Mouse (Mus musculus): ENCODE measurements around the gene Fbxo33.

The Fbxo33 gene

DNA sequence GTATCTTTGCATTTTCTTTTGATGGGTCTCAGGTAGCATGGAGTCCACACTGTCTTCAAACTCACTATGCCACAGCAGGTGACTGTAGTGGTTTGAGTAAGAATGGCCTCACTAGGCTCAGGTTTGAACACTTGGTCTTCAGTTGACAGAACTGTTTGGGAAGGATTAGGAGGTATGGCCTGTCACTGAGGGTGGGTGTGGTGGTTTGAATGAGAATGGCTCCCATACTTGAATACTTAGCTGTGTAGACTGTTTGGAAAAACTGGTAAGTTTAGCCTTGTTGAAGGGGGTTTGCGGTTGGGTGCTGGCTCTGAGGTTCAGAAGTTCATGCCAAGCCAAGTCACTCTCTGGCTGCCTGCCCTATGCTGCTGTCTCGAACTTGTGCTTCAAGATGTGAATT, 20.2 kb downstream of the Fbxo33 start:
- ATAC-seq (ENCODE audit: insufficient number of reproducible peaks, low FRiP score, low TSS enrichment) = no peak

DNA sequence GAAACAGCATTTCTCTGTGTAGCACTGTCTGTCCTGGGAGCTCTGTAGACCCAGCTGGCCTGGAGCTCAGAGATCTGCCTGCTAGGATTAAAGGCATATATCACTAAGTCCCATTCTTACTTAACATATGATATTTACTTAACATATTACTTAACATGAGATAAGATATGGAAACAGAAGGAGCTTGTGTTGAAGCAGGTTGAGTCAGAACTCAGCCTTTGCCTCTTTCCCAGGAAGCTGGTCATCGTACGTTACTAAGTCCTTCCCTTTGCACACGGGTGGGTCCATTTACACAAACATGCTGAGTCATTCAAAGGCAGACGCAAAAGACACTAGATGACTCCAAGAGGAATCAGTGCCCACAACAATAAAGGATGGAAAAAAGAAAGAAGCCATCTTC, 20.8 kb downstream of the Fbxo33 start:
- ATAC-seq (ENCODE audit: insufficient number of reproducible peaks, low FRiP score, low TSS enrichment) = no peak

DNA sequence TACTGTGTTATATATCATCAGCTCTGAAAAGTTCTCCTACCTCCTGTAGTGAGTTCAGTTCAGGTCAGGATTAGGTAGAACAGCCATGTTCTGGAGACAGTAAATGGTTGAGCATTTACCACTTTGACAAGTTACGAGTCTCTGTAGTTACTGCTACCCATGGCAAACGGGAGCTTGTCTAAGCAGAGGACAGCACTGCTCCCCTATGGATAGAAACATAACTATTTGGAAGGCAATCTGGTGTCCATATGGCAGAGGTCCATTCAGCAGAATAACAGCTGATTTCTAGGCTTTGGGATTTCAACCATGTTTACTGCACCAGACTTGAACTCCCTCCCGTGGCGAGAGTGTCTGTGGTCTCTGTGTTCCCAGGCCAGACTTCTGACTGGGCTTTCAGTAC, 23.6 kb downstream of the Fbxo33 start:
- peak; percentile 84 for ATAC-seq (ENCODE audit: insufficient number of reproducible peaks, low FRiP score, low TSS enrichment)

DNA sequence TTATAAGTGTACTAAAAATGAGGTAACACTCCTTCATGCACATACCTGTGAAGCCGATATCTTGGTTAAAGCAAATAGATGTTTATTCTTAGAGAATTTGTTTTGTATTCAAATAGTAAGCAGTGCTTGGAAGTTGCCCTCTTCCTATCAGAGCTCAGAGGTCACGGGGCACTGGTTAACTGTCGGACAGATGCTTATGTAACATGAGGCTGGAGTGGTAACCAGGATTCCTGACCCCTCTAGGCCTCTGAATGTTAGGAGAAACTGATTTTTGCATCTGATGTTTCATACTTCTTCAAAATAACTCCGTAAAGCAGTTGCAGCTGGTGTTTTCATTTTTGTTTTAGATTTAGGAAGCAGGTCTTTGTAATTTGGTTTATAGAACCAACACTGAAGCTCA, 24.5 kb downstream of the Fbxo33 start:
- ATAC-seq (ENCODE audit: insufficient number of reproducible peaks, low FRiP score, low TSS enrichment) = no peak

DNA sequence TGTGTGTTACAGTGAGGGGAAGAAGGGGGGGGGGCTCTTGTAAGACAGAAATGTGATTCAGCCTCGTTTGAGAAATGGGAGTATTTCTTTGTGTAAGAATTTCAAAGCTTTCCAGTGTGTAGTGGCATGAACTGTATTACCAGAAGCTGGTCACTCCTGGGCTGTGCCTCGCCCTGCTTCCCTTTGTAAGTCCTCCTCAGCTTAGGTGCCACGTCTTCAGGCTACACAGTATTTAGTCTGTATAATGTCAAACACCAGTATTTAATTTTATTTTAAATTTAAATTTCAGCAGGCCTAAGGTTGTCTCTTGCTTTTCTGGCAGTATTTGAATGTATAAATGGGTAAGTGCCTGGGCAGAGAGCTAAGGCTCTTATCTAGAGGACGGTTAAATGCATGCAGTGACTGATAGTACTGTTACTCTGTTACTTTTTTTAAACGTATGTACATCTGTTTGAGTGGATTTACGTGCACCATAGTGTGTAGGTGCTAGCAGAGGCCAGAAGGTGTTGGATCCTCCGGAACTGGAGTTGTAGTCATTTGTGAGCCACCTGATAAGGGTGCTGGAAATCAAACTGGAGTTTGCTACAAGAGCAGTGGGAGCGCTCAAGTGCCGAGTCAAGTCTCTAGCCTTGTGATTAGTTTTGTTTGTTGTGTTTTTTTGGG, 25.1 kb downstream of the Fbxo33 start:
- ATAC-seq (ENCODE audit: insufficient number of reproducible peaks, low FRiP score, low TSS enrichment) = no peak

DNA sequence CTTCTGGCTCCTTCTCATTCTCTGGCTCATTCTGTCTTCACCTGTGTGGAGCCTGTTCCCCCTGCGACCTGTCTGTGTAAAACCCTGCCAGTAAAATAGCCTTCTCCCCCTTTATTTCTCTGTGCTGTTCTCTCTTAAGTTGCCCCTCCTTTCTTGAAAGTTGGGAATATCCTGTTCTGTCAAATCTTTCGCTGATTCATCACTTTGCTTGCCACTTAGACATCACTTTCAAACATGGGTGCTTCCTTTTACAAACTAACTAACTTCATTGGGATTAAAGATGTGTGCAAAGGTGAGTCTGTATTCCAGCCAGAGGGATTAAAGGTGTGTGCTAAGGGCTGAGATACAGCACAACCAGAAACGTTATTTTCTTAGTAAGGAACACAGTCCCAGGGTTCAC, 25.9 kb downstream of the Fbxo33 start:
- ATAC-seq (ENCODE audit: insufficient number of reproducible peaks, low FRiP score, low TSS enrichment) = no peak

DNA sequence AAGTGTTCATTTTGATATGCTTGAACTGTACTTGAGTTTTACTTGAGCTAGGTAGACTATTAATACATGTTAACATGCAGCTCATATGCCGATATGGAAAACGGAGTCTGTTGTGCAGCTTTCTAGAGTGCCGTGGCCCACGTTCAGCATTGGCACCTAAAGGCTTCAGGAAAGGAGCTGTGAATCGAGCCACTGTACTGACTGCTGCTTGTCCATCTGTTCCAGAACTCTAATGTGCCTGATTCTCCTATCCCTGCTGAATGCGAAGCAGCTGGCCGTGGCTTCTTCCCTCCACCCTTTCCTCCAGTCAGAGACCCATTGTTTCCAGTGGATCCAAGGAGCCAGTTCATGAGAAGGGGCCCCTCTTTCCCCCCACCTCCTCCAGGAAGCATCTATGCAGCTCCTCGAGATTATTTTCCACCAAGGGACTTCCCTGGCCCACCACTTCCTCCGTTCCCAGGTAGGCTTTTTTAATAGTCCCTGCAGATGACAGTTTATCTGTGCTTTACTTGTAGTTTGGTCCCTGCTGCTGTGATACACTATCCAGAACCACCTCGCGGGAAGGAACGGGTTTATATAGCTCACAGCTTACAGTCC, 31.3 kb downstream of the Fbxo33 start:
- ATAC-seq (ENCODE audit: insufficient number of reproducible peaks, low FRiP score, low TSS enrichment) = no peak

DNA sequence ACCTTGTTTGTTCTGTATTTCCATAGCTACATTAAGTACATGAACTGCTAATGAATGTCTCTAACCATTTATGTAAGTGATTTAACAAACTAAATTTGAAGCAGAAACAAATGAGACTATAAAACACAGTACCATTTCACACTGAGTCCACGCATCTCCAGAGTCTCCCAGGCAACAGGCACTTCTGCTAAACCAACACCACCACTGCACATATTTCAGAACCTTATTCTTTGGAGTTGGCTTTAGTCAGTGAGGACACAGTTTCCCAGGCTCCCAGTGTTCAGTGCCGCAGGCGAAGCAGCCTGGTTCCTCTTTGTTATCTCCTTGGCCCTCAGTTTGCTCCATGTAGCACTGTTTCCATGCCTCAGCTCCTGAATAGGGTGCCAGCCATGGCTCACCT, 41.7 kb downstream of the Fbxo33 start:
- no peak for ATAC-seq (ENCODE audit: insufficient number of reproducible peaks, low FRiP score, low TSS enrichment)

DNA sequence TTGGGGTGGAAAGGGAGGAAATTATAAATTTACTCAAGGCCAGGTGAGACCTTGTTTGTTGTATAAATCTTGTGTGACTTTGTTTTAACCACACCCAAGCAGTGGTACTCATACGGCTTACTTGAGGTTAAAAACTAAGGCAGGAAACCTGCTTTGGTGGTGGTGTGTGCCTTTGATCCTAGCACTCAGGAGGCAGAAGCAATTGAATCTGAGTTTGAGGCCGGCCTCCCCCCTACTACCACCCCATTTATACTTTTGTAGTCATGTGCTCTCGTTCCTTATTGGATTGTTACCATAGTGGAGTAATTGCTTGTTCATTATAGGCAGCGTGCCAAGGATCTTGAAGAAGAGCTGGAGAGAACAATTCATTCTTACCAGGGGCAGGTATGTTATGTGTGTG, 49.6 kb downstream of the Fbxo33 start:
- no peak for ATAC-seq (ENCODE audit: insufficient number of reproducible peaks, low FRiP score, low TSS enrichment)

DNA sequence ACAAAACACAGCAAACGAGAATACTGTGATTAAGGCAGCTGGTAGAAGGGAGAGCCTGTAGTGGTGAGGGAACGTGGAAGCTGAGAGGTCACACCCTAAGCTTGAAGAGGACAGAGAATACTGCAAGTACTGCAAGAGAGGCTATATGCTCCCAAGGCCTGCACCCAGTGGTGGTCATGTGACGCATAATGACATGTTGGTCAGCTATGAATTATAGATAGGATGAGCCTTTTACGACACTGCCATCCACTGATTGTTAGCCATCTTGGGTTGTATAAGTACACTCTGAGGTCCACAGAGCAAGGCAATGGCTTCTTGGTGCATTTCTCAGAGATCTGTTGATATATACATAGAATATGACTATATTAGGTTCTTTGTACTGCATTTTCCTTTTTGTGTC, 53.0 kb downstream of the Fbxo33 start:
- ATAC-seq (ENCODE audit: insufficient number of reproducible peaks, low FRiP score, low TSS enrichment) = no peak

DNA sequence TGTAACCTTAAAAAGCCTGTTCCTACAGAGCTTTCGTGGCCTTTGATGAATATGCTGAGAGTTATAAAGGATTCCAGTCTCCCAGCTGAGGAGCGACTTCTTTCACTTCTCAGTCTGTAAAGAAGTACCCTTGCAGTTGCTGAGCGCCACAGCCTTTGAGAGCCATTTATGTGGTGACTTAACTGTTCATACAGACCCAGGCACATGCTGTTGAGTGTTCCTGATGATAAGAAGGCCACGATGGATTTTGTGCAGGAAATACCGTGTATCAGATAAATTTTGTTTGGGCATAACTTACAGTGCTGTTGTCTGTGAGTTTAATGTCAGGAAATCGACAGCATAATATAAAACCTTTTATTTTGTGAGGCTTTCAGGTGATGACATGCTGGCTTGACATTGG, 55.0 kb downstream of the Fbxo33 start:
- ATAC-seq (ENCODE audit: insufficient number of reproducible peaks, low FRiP score, low TSS enrichment) = no peak

DNA sequence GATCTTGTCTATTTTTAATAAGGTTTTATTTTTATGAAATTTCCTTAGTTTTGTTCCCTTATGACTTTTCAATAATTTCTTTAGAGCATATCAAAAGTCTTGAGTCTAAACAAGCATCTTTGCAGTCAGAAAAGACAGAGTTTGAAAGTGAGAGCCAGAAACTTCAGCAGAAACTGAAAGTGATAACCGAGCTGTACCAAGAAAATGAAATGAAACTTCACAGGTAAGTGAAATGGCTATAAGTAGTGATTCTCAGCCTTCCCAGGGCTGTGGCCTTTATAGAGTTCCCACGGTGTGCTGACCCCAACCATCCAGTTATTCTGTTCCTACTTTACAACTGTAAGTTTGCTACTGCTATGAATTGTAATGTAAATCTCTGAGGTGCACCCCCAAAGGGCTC, 56.7 kb downstream of the Fbxo33 start:
- ATAC-seq (ENCODE audit: insufficient number of reproducible peaks, low FRiP score, low TSS enrichment) = no peak

DNA sequence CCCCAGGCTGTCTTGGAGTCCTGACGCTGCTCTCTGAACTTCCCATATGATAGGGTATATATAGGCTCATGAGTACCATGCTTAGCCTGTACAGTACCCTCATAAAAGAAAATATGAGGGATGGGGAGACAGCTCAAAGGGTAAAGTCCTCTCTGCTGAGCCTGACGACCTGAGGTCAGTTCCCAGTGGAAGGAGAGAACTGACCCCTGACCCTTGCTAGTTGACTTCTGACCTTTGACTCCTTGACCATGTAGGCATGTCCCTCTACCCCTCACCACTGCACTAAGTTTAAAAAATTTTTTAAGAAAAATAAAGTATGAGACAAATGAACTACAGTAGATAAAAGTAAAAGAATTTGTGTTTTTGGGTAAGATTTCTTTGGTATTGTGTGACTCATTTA, 58.4 kb downstream of the Fbxo33 start:
- ATAC-seq (ENCODE audit: insufficient number of reproducible peaks, low FRiP score, low TSS enrichment) = no peak
